Mouse (Mus musculus) adrenal gland, adult (tissue): Measurements from ENCODE around the gene Phc3.

Source experiments
- DNase-seq, 2 experiments: peaks; one replicate each; pipeline ENCODE4 v3.0.0; 2022 to 2023; ENCODE audit warnings: low spot score in 1 of 2; ENCODE audit not compliant: inconsistent age in 2 of 2

Phc3 gene

DNA sequence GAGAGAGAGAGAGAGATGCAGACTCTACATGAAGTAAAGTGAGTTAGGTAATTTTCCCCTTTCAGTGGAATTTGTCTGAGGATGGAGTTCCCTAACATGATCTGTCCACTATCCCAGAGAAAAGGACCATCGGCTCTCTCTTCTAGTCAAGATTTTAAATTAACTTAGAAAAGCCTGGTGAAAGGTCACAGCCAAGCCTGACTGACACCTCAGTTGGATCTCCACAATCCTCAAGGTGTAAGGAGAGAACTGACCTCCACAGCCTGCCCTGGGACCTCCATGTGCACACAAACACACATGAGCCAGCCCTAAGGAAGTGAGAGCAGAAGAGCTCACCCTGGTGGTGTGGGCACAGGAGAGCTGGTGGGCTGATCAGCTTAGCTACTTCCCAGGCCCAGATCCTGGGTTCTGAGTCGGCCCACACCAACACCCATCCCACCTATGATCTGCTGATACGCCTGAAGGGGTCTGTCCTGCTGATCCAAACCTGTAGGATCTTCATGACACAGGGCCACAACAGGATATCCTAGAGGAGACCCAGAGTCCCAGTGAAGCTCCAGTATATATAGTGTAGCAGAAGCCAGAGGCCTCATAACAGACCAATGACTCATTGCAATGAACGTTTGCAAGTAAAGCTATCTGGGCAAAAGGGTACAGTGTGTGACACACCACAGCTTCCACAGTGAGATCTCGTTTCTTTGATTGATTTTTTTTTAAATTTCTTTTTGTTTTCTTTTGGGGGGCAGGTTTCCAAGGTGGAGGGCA is 12.6 kb upstream of the Phc3 start:
- peak; percentile 32 to 54 for DNase-seq

DNA sequence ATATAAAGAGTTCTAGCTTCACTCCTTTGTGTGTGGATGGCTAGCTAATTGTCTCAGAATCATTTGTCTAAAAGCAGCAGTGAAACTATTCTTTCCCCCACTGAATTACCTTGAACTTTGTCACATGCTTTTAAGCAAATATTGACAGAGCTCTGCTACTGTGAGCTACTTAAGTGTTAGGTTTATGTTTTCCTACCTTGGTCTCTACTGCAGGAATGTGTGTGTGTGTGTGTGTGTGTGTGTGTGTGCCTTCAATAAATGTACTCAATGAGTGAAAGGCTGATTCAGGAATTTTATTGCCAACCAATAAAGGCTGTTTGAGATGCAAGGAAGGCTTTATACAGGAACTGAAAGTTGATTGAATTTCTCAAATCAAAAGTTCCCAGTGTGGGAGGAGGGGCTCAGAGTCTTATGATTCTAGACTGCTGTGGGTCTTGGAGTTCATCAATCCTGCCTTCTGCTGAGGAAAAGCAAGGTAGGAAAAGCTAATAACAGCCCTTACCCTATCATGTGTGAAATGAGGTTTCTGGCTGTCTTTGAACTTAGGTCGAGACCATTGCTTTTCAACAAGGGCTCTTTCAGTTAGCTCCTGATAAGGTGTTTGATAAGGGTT is 7.9 kb upstream of the Phc3 start:
- DNase-seq, result no peak

DNA sequence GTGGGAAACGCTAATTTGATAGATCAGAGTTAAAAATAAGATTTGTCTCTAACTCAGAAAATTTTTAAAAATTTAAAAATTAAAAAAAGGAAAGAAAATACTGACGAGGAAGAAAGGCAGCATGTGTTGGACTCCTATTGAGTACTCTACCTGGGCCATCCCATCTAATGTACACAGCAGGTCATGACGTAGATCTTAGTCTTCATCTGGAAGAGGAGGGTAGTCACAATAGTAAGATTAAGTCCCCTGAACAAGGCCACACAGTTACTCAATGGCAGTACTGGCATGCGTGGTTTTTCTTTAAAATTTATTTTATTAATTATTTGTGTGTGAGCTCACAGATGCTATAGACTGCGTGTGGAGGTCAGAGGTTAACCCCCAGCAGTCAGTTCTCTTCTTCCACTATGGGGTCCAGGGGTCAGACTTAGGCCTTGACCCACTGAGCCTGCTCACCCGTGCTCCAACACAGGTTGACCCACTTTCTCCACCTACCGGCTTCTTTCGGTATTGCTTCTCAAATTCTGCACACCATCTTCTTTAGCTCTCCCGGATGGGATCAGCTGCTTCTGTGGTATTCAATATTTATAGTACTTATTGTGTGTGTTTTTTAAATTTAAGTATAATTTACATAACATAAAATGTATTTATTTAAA is 6.0 kb upstream of the Phc3 start:
- DNase-seq, result peak; percentile 57 to 90

DNA sequence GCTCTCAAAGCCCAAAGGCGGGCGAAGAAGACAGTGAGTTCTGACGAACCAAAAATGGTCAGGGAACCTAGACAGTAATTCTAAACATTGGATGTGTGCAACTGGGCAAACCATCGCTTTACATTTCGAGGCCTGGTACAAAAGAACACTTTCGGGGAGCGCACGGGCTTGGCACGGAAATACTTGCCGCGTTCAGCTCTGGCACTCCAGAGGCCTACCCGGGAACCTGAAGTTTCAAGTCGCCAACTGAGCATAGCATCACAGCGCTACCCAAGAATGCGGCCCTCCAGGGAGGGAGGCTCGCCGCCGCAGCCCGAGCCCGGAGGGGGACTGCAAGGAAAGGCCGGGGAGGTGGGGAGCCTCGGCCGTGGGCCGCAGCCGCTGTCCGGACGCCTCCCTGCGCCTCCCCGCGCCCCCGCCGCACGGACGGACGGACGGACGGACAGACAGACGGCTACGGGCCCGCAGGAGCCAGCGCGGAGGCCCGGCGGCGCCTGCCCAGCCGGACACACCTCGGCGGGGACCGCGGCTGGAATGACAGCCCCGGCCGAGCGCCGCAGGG is 603 bp downstream of the Phc3 start:
- peak; percentile 69 to 89 for DNase-seq

DNA sequence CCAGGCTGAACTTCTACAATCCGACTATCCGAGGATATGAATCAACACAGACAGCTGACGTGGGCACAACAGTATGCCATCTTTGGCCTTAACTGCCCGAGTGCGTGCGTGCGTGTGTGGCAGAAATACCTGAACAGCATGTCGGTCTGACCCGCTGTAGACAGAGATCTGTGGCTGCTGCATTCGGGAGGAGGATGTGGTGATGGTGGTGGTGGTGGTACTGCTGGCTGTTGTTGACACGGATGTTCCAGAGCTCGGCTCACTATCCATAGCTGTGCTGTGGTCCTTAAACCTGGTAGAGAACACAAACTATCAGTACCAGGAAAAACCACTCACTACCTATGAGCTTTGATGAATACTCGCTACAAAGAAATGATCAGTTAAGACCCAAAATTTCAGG is 3.6 kb downstream of the Phc3 start:
- DNase-seq, result no peak

DNA sequence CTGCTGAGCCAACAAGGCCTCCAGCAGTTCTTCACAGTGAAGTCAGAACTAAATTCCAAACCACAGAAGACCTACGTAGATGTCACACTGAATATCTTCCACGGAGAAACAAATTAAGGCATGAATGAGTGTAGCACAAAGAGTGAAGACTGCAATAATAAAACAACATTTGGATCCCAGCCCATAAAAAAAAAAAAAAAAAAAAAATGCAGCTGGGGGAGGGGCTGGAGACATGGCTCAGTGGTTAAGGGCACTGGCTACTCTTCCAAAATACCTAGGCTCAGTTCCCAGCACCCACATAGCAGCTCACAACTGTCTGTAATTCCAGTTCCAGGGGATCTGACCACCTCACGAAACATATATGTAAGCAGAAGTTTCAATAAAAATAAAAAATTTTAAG is 5.0 kb downstream of the Phc3 start:
- no peak for DNase-seq

DNA sequence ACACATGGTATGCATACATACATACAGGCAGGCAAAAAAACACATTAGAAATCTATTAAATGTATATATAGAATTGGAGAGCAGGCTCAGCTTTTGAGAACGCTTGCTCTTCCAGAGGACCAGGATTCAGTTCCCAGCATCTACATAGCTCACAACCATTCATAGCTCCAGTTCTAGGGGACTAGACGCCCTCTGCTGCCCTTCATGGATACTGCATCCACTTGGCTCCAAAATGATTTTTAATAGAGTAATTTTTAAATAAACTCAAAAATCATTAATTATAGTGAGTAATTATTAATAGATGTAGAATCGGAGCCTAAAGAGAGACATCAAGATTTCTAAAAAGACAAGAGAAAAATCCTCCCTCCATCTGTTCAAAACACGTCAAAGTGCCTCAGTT is 6.1 kb downstream of the Phc3 start:
- DNase-seq, result no peak

DNA sequence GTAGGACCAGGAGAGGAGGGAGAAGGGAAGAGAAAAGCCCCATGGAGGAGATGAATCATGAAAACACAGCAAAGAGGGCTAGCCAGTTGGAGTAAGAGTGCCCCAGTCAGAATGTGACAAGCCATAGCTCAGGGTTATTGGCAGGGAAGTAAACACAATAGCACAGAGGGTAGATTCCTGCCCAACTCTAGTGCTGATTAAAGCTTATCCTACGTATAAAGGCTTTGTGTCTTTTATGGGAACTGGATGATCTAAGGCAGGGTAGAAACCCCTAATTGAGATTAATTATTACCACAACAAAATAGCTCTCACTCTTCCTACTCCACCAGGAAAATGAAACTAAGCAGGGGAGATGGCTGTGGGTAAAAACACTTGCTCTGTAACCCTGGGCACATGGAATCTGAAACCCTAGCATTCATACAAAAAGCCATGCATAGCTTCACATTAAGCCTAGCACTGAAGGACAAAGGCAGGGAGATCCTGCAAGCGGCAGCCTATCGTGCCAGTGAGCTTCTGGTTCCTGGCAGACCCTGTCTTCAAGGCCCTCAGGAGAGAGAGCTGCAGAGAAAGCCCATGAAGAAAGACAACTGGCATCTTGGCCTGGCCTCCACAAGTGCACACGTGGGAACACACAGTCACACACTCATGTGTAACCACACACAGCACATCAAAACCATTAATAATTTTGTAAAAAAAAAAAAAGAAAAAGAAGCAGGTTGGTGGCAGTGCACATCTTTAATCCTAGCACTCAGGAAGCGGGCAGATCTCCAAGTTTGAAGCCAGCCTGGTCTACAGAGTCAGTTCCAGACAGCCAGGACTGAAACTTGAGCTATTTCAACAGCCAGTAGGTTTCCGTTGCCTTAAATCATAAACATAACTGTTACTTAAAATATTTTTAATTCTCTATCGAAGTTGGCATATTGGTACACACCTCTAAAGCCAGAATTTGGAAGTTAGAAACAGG is 9.1 kb downstream of the Phc3 start:
- peak in 1 of 2 experiments; percentile 65 for DNase-seq

DNA sequence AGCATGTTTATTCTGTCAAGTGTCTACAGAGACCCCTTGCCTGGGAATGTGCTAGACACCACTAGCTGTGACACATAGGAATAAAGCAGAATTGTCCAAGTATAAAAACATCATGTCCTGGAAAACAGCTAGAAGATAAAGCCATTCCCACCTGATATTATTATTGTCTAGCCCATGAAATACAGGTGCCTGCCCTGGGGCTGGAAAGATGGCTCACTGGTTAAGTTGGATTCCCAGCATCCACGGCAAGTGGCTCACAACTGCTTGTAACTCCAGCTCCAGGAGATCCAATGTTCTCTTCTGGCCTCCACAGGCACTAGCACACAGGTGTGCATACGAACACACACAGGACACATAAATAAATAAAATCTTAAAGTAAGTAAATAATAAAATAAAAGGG is 10.5 kb downstream of the Phc3 start:
- DNase-seq, result peak in 1 of 2 experiments; percentile 51

DNA sequence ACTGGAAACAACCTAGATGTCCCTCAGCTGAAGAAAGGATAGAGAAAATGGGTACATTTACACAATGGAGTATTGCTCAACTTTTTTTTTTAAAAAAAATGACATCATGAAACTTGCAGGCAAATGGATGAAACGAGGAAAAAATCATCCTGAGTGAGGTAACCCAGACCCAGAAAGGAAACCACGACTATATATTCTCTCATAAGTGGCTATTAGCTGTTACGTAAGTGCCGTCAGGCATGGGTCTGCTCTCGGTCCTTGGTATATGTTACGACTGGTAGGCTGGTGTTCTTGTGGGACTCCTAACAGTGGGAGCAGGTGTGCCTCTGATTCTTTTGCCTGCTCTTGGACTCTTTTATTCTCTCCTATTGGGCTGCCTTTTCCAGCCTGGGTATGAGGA is 12.9 kb downstream of the Phc3 start:
- DNase-seq, result no peak

DNA sequence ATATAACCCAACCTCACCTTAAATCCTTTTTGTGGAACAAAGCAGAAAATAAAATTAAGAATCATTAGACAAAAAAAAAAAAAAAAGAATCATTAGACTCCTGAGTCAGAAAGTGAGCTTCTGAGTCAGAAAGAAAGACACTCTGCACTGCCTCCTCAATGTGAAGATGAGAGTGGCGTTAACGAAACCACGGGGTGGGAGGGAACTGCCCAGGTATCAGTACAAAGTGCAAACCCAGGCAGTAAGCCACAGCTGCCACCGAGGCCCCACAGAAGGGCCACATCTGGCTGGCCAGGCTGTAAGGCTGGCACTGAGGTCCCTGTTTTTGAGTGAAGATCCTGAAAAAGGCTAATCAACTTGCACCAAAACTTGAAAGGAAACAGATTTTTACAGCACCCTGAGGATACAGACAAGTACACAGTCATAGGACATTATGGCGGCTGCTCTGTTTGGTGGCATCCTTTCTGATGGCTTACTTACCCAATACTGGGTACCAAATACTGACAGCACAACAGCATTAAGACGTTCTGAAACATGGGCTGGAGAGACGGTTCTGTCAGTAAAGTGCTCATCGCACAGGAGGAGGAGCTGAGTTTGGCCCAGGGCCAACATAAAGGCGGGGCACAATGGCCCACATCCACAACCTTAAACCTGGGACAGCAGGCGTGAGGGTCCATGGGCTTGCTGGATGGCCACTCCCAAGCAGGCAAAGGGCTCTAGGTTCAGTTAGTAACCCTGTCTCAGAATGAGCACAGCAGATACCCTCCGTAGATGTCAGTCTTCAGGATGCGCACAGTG is 16.7 kb downstream of the Phc3 start:
- peak; percentile 23 to 51 for DNase-seq

DNA sequence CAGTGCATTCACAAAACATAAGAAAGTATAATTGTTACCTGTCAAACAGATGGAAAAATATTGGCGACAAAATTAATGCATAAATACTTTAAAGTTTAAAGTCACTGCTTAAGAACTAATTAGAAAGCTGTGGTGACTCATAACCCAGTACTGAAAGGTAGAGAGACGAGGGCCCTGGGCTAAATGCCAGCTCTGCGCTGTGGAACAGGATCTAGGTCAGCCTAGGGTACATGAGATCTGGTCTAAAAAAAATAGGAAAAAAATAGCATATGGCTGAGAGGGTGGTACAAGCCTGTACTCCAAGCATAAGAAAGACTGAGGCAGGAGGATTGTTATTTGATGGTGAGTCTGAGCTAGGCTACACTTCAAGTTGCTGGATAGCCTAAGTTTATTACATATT is 17.6 kb downstream of the Phc3 start:
- peak; percentile 80 to 92 for DNase-seq

DNA sequence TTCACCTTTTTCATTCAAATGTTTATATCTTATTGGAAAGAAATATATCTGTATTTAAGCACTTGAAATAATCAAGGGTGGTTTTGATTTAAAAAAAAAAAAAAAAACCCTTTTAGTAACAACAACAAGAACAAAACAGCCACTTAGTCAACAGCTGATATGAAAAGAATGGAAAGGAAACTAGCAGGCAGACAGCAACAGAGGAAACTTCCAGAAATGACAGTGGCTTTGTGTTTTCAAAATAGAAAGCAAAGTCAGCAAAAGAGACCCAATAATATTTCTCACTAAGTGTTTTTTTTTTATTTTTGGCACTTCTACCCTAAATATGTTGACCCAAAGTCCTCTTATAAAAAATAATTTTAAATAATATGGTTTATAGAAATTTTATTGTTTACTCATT is 34.8 kb downstream of the Phc3 start:
- no peak for DNase-seq

DNA sequence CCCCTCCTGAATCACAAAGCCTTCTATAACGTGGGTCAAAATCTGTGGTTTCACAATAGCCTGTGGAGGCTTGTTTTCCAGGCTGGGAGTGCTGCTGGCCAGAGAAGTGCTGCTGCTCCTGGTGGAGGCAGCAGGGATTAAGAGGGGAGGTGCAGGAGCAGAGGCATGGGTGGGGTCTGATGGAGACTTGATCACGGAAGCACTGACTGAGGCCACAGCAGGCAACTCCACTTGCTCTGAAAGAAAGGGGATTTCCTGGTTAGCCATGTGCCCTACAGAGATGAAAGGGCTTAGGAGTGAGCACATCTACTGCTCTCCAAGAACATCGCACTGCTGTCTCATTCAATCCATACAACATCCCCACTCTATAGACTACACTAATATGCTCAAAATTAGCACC is 39.4 kb downstream of the Phc3 start:
- no peak for DNase-seq

DNA sequence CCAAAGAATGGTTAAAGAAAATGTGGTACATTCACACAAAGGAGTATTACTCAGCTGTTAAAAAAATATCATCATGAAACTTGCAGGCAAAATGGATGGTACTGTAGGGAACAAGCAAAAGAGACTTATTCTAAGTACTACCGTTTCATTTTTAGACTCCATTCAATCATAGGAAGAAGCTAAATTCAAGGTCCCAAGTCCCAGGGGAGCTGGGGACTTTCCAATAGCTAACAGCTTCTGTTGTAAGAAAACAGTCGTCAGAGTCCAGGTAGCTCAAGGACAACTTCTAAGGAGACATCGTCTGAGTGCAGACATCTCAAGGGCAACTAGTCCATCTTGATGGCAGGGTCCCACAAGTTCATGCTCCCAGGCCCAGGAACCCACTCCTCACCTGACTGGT is 41.6 kb downstream of the Phc3 start:
- DNase-seq, result peak in 1 of 2 experiments; percentile 21

DNA sequence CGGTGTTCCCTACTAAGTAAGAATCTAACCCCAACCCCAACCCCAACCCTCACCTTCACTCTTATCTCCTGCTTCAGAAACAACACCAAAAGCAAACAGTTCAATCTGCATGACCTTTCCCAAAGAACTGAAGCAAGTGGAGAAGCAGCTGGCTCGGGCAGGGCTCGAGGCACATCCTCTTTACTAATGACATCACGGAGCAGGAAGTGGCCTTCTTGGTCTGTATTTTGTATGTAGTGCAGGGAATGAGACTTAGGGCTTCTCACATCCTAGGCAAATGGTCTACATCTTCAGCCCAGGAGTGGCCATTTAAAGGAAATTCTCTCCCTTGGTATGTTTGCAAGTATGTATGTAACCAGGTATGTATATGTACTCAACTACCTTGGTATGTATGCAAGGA is 52.1 kb downstream of the Phc3 start:
- no peak for DNase-seq

DNA sequence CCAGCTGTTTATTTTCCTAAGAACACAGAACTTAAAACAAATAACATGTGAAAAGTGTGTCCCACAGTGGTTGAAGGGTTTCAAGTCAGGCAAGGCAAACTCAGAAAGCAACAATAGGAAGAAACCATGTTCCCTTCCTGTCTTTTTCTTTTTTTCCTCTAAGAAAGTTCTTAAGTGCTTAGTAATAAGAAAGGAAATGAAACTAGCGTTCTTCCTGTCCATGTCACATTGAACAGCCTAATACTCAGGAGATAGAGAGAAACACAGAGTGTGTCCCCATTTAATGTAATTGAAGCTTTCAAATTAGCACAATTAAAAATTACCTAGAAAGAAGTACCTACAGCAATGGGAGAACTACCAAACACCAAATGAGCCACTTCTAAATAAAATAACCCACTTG is 64.6 kb downstream of the Phc3 start:
- DNase-seq, result no peak

DNA sequence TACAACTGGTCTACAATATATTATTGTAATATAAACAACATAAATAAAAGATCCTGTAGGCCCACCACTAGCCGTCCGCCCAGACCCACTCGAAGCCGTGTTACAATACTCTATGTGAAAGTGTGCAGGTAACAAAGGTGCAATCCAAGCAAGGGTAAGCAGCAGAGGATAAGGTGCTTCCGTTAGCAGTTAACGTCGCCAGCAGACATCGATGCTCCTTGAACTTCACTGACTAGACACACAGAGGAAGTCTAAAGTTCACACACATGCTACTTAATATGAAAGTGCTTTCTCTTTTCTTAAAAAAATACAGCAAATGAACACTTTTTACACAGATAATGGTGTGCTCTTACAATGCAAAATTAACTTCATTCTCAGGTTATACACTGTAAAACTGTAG is 69.8 kb downstream of the Phc3 start:
- no peak for DNase-seq

DNA sequence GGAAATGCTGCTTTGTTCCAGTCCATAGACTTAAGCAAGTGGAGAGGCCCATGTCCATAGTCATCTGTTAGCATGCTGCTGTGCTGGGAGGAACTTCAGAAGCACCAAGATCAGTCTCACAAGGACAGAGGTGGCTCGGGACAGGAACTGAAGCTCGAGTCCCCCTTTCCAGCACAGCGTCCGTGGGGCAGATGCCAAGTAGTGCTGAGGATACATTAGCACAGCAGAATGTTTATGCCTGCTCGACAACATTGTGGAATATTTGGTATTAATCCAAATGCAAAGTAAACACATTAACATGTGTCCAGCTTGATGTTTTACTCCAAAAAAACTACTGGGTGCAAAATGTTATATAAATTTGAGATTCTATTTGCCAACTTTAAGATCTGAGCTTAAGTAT is 72.5 kb downstream of the Phc3 start:
- no peak for DNase-seq

DNA sequence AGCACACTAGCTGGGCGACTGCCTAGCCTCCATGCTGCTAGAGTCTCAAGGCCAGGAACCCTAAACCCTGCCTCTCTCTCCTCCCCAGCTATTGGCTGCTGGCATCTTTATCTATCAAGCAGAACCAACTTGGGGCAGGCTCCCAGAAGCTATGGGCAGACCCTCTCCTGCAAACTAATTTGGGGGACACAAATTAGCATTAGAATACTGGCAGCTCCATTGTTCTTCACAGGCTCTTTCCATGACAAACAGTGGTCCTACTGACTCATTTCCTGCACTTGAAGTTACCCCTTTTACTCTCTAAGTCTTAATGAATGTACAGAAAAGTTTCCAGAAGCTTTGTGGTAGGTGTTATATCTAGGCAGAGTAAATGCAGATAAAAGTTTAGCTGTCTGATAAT is 80.2 kb downstream of the Phc3 start:
- DNase-seq, result no peak
